Mouse (Mus musculus): ENCODE results near the gene Zdhhc18. TPM values are rescaled to one million over a fixed set of nuclear protein-coding genes. Genes with fewer than 3 reads are reported as not detected.

Gene Zdhhc18
- polyA plus RNA-seq, 1 experiment from 2014 or later: 0.79 TPM

DNA sequence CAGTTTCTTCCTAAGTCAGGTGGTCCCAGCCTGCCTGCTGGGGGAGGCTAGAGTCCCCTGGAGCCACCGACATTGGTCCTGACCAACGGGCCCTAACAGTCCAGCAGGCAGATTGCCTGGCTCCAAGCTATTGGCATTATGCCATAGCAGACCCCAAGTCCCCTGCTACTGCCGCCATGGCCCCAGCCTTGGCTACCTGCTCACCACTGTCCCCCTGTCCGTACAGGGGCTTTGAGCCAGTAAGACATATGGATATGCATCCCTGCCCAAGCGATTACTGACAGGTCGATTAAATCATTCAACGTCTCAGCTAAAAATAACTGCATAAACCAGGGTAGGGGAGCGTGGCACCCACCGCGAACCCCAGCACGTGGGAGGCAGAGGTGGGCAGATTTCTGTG is 32.0 kb downstream of the Zdhhc18 start:
- no peak for ATAC-seq (ENCODE audit: low read depth)
- H3K4me1 ChIP-seq (ENCODE audit: control insufficient read depth, low read depth, low read length): peaks cover 9% of the 10 kb centered on the region
- no peaks in the 10 kb centered on the region for H3K9me3 ChIP-seq (replicated peaks; ENCODE audit: control insufficient read depth, low read length)
- H3K36me3 ChIP-seq (ENCODE audit: control insufficient read depth, insufficient read depth): peaks cover 4% of the 10 kb centered on the region; the same call in 1 of the 2 replicates
- 83% methylated on average over 11 of the region's 11 CpGs for WGBS (ENCODE audit: insufficient replicate concordance)
- no peaks in the 10 kb centered on the region for H3K27me3 ChIP-seq (ENCODE audit: control insufficient read depth, insufficient read depth, low read depth, low read length)
- H3K4me2 ChIP-seq (ENCODE audit: low read depth, low read length): no peak overlapping the region
- no peak overlapping the region for H3K27ac ChIP-seq (ENCODE audit: low read length)
- no peak overlapping the region for H3K9ac ChIP-seq (ENCODE audit: low read depth, low read length)
- H3K4me3 ChIP-seq (ENCODE audit: low read depth, low read length): no peak overlapping the region

GRCm38 (mm10) chr4:133615416-133615815 is 34.5 kb downstream of the Zdhhc18 start:
- Histone ChIP-seq H3K4me3 (ENCODE audit: low read depth, low read length) (no peak overlapping the region), H3K9me3 (replicated peaks; ENCODE audit: control insufficient read depth, low read length) (no peaks in the 10 kb centered on the region; the same call in 1 of the 2 replicates), H3K27ac (ENCODE audit: low read length) (no peak overlapping the region), H3K27me3 (ENCODE audit: control insufficient read depth, insufficient read depth, low read depth, low read length) (no peaks in the 10 kb centered on the region), H3K9ac (ENCODE audit: low read depth, low read length) (no peak overlapping the region), H3K4me2 (ENCODE audit: low read depth, low read length) (no peak overlapping the region), H3K4me1 (ENCODE audit: control insufficient read depth, low read depth, low read length) (peaks cover 14% of the 10 kb centered on the region), H3K36me3 (ENCODE audit: control insufficient read depth, insufficient read depth) (peaks cover 15% of the 10 kb centered on the region)
- 67% methylated on average over 10 of the region's 10 CpGs for WGBS (ENCODE audit: insufficient replicate concordance)
- peak; percentile 10; the same call in 1 of the 2 replicates for ATAC-seq (ENCODE audit: low read depth)

DNA sequence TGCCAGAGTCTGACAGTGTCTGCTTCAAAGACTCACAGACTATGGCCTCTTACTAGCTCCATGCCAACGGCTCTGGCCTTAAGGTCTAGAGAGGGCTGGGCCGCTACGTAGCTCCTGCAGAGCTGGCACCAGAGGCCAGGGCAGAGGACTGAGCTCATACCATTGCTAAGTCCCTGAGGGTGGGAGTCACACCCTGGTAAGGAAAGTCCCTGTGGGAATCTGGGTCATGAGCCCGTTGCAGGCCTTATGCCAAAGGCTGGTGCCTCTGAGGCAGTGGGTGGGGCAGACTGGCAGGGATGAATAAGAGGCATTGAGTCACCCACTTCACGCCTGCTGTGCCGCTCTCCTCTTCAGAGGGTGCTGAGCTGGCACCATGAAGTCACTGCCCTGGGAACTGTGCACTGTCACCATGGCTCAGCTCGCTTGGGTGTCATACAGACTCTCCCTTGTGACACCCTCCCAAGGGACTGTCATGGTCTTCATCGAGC is 35.6 kb downstream of the Zdhhc18 start:
- 78% methylated on average over 8 of the region's 8 CpGs for WGBS (ENCODE audit: insufficient replicate concordance)

GRCm38 (mm10) chr4:133613867-133614266 is 36.1 kb downstream of the Zdhhc18 start:
- H3K27me3 ChIP-seq (ENCODE audit: control insufficient read depth, insufficient read depth, low read depth, low read length): no peaks in the 10 kb centered on the region
- no peak overlapping the region for H3K27ac ChIP-seq (ENCODE audit: low read length)
- no peak for ATAC-seq (ENCODE audit: low read depth)
- H3K9ac ChIP-seq (ENCODE audit: low read depth, low read length): no peak overlapping the region
- H3K4me1 ChIP-seq (ENCODE audit: control insufficient read depth, low read depth, low read length): peaks cover 12% of the 10 kb centered on the region
- peaks cover 15% of the 10 kb centered on the region for H3K36me3 ChIP-seq (ENCODE audit: control insufficient read depth, insufficient read depth)
- 81% methylated on average over 4 of the region's 4 CpGs for WGBS (ENCODE audit: insufficient replicate concordance)
- H3K9me3 ChIP-seq (replicated peaks; ENCODE audit: control insufficient read depth, low read length): no peaks in the 10 kb centered on the region; the same call in 1 of the 2 replicates
- no peak overlapping the region for H3K4me2 ChIP-seq (ENCODE audit: low read depth, low read length)
- H3K4me3 ChIP-seq (ENCODE audit: low read depth, low read length): no peak overlapping the region

More for the DNA sequence above, 35.6 kb downstream of the Zdhhc18 start:
- Histone ChIP-seq H3K9ac (ENCODE audit: low read depth, low read length) (no peak overlapping the region), H3K27ac (ENCODE audit: low read length) (no peak overlapping the region), H3K36me3 (ENCODE audit: control insufficient read depth, insufficient read depth) (peaks cover 15% of the 10 kb centered on the region), H3K9me3 (replicated peaks; ENCODE audit: control insufficient read depth, low read length) (no peaks in the 10 kb centered on the region; the same call in 1 of the 2 replicates), H3K27me3 (ENCODE audit: control insufficient read depth, insufficient read depth, low read depth, low read length) (no peaks in the 10 kb centered on the region), H3K4me1 (ENCODE audit: control insufficient read depth, low read depth, low read length) (peaks cover 12% of the 10 kb centered on the region), H3K4me2 (ENCODE audit: low read depth, low read length) (no peak overlapping the region), H3K4me3 (ENCODE audit: low read depth, low read length) (no peak overlapping the region)
- no peak for ATAC-seq (ENCODE audit: low read depth)

- Histone ChIP-seq H3K27me3 (ENCODE audit: control insufficient read depth, insufficient read depth, low read depth, low read length) (no peaks in the 10 kb centered on the region), H3K9ac (ENCODE audit: low read depth, low read length) (no peak overlapping the region), H3K4me2 (ENCODE audit: low read depth, low read length) (no peak overlapping the region), H3K4me3 (ENCODE audit: low read depth, low read length) (no peak overlapping the region), H3K27ac (ENCODE audit: low read length) (no peak overlapping the region), H3K4me1 (ENCODE audit: control insufficient read depth, low read depth, low read length) (peaks cover 12% of the 10 kb centered on the region), H3K9me3 (replicated peaks; ENCODE audit: control insufficient read depth, low read length) (no peaks in the 10 kb centered on the region; the same call in 1 of the 2 replicates), H3K36me3 (ENCODE audit: control insufficient read depth, insufficient read depth) (peaks cover 15% of the 10 kb centered on the region)
- no peak for ATAC-seq (ENCODE audit: low read depth)
- WGBS (ENCODE audit: insufficient replicate concordance): 83% methylated on average over 8 of the region's 8 CpGs
These were observed 36.9 kb downstream of the Zdhhc18 start for GRCm38 (mm10) chr4:133613026-133613425.

DNA sequence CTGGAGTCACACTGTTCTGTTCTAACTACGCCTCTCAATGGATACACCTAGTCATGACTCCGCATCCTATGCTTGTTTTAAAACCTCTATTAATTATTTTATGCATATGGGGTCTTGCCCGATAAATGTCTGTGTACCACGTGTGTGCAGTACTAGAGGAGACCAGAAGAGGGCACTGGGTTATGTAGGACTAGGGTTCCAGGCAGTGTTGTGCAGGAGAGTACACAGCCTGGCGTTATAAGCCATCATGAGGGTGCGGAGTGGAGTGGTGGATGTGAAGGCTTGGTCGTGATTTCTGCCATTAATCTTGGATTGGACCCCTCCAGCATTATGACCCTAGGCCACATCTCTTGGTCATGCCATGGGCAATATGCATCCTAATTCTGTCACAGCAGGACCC is 37.5 kb downstream of the Zdhhc18 start:
- H3K27ac ChIP-seq (ENCODE audit: low read length): no peak overlapping the region
- H3K9ac ChIP-seq (ENCODE audit: low read depth, low read length): no peak overlapping the region
- H3K4me1 ChIP-seq (ENCODE audit: control insufficient read depth, low read depth, low read length): peaks cover 12% of the 10 kb centered on the region
- H3K4me3 ChIP-seq (ENCODE audit: low read depth, low read length): no peak overlapping the region
- 87% methylated on average over 7 of the region's 7 CpGs for WGBS (ENCODE audit: insufficient replicate concordance)
- no peaks in the 10 kb centered on the region; the same call in 1 of the 2 replicates for H3K9me3 ChIP-seq (replicated peaks; ENCODE audit: control insufficient read depth, low read length)
- peaks cover 15% of the 10 kb centered on the region for H3K36me3 ChIP-seq (ENCODE audit: control insufficient read depth, insufficient read depth)
- no peaks in the 10 kb centered on the region for H3K27me3 ChIP-seq (ENCODE audit: control insufficient read depth, insufficient read depth, low read depth, low read length)
- no peak for ATAC-seq (ENCODE audit: low read depth)
- no peak overlapping the region for H3K4me2 ChIP-seq (ENCODE audit: low read depth, low read length)

DNA sequence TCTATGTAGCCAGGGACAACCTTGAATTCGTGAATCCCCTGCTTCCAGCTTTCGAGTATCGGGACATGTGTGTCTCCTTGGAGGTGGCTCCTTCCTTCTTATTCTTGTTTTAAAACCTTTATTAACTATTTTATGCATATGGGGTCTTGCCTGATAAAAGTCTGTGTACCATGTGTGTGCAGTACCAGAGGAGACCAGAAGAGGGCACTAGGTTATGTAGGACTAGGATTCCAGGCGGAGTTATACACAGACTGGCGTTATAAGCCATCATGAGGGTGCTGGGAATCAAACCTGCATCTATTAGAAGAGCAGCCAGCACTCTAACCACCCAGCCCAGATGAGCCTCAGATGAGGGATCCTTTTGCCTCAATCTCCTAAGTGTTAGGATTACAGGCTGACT is 38.1 kb downstream of the Zdhhc18 start:
- Histone ChIP-seq H3K9me3 (replicated peaks; ENCODE audit: control insufficient read depth, low read length) (no peaks in the 10 kb centered on the region; the same call in 1 of the 2 replicates), H3K9ac (ENCODE audit: low read depth, low read length) (no peak overlapping the region), H3K4me1 (ENCODE audit: control insufficient read depth, low read depth, low read length) (peaks cover 12% of the 10 kb centered on the region), H3K4me2 (ENCODE audit: low read depth, low read length) (no peak overlapping the region), H3K27me3 (ENCODE audit: control insufficient read depth, insufficient read depth, low read depth, low read length) (no peaks in the 10 kb centered on the region), H3K36me3 (ENCODE audit: control insufficient read depth, insufficient read depth) (peaks cover 15% of the 10 kb centered on the region), H3K4me3 (ENCODE audit: low read depth, low read length) (no peak overlapping the region), H3K27ac (ENCODE audit: low read length) (no peak overlapping the region)
- WGBS (ENCODE audit: insufficient replicate concordance): 86% methylated on average over 5 of the region's 5 CpGs
- no peak for ATAC-seq (ENCODE audit: low read depth)

- Histone ChIP-seq H3K36me3 (ENCODE audit: control insufficient read depth, insufficient read depth) (peaks cover 12% of the 10 kb centered on the region), H3K4me2 (ENCODE audit: low read depth, low read length) (no peak overlapping the region), H3K4me1 (ENCODE audit: control insufficient read depth, low read depth, low read length) (peaks cover 12% of the 10 kb centered on the region), H3K9ac (ENCODE audit: low read depth, low read length) (no peak overlapping the region), H3K4me3 (ENCODE audit: low read depth, low read length) (no peak overlapping the region), H3K27me3 (ENCODE audit: control insufficient read depth, insufficient read depth, low read depth, low read length) (no peaks in the 10 kb centered on the region), H3K9me3 (replicated peaks; ENCODE audit: control insufficient read depth, low read length) (no peaks in the 10 kb centered on the region; the same call in 1 of the 2 replicates), H3K27ac (ENCODE audit: low read length) (no peak overlapping the region)
- 8% methylated on average over 6 of the region's 6 CpGs for WGBS (ENCODE audit: insufficient replicate concordance)
- ATAC-seq (ENCODE audit: low read depth): peak; percentile 65
These were observed 40.2 kb downstream of the Zdhhc18 start for GRCm38 (mm10) chr4:133609719-133610118.

- peaks cover 5% of the 10 kb centered on the region for H3K36me3 ChIP-seq (ENCODE audit: control insufficient read depth, insufficient read depth)
- H3K9ac ChIP-seq (ENCODE audit: low read depth, low read length): no peak overlapping the region
- peaks cover 4% of the 10 kb centered on the region for H3K27me3 ChIP-seq (ENCODE audit: control insufficient read depth, insufficient read depth, low read depth, low read length)
- no peak overlapping the region for H3K27ac ChIP-seq (ENCODE audit: low read length)
- 65% methylated on average over 10 of the region's 10 CpGs for WGBS (ENCODE audit: insufficient replicate concordance)
- H3K4me1 ChIP-seq (ENCODE audit: control insufficient read depth, low read depth, low read length): peaks cover 12% of the 10 kb centered on the region
- no peak overlapping the region for H3K4me2 ChIP-seq (ENCODE audit: low read depth, low read length)
- H3K9me3 ChIP-seq (replicated peaks; ENCODE audit: control insufficient read depth, low read length): no peaks in the 10 kb centered on the region; the same call in 1 of the 2 replicates
- H3K4me3 ChIP-seq (ENCODE audit: low read depth, low read length): no peak overlapping the region
- no peak for ATAC-seq (ENCODE audit: low read depth)
These were observed 42.7 kb downstream of the Zdhhc18 start for GRCm38 (mm10) chr4:133607284-133607683.
